Mouse (Mus musculus): Measurements from ENCODE around the gene Tbc1d21.

Gene Tbc1d21

GRCm38 (mm10) chr9:58345963-58346362, 24.3 kb downstream of the Tbc1d21 start:
- no peak for DNase-seq (ENCODE audit: inconsistent age in 2 of 2, low spot score in 1 of 2)

DNA sequence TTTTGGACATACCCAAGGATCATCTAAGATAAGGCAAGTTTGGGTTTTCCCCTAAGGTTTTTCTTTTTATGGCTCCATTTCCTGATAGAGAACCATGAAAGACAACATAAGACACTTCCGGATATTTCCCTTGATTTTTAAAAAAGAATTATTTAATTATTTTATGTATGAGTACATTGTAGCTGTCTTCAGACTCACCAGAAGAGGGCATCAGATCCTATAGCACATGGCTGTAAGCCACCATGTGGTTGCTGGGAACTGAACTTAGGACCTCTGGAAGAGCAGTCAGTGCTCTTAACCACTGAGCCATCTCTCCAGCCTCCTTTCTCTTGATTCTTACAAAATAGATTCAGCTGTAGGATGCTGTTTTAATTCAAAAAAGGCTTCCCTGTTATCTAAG, 28.5 kb downstream of the Tbc1d21 start:
- no peak for DNase-seq (ENCODE audit: inconsistent age in 2 of 2, low spot score in 1 of 2)

- no peak for DNase-seq (ENCODE audit: inconsistent age in 2 of 2, low spot score in 1 of 2)
Observed at GRCm38 (mm10) chr9:58336650-58337281, 33.5 kb downstream of the Tbc1d21 start.

- DNase-seq (ENCODE audit: inconsistent age in 2 of 2, low spot score in 1 of 2), result no peak
Observed at GRCm38 (mm10) chr9:58331276-58331675, 39.0 kb downstream of the Tbc1d21 start.

GRCm38 (mm10) chr9:58330293-58330692, 40.0 kb downstream of the Tbc1d21 start:
- DNase-seq (ENCODE audit: inconsistent age in 2 of 2, low spot score in 1 of 2), result peak in 1 of 2 experiments; percentile 77

- DNase-seq (ENCODE audit: inconsistent age in 2 of 2, low spot score in 1 of 2), result no peak
Observed at GRCm38 (mm10) chr9:58327382-58327781, 42.9 kb downstream of the Tbc1d21 start.

GRCm38 (mm10) chr9:58326477-58327180, 43.6 kb downstream of the Tbc1d21 start:
- DNase-seq (ENCODE audit: inconsistent age in 2 of 2, low spot score in 1 of 2), result no peak

DNA sequence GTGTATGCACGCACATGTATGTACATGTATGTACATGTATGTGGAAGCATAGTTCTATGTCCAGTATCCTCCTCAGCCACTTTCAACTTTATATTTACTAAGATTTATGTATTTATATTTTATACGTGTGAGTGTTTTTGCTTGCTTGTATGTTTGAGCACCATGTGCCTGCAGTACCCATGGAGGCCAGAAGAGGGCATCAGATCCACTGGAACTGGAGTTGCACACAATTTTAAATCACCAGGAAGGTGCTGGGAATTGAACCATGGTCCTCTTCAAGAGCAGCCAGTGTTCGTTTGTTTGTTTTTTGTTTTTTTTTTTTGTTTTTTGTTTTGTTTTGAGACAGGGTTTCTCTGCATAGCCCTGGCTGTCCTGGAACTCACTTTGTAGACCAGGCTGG, 48.6 kb downstream of the Tbc1d21 start:
- no peak for DNase-seq (ENCODE audit: inconsistent age in 2 of 2, low spot score in 1 of 2)

DNA sequence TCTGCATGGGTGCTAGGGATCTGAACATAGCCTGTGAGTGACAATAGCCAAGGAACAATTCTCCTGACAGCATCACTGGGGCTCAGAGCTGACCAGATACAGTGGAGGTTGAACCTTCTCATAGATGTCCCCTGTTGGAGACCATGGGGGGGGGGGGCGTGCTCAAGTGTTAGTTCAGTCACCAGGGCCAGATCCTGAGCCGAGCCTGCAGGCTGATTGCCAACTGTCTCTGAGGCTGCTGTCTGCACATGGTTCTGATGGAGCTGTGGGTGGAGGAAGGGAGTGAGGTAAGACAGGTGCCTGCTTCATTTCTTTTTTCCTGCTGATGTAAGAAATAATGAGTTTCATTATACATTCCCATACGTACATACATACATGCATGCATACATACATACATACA, 51.9 kb downstream of the Tbc1d21 start:
- DNase-seq (ENCODE audit: inconsistent age in 2 of 2, low spot score in 1 of 2), result no peak

DNA sequence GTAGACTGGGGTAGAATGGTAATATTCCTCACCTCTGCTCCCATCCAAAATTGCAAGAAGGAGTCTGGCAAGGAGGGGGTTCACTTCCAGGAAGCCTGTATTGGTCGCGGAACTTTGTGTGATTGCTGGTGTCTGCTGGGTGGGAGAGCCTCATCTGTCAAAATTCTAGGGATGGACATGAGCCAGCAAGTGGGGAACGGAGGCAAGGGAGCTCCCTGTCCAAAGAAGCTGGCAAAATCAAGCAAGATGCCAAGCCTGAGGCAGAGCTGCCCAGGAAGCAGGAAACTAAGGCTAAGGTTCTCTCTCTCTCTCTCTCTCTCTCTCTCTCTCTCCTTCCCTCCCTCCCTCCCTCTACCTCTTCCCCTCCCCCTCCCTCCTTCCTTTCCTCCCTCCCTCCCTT, 52.9 kb downstream of the Tbc1d21 start:
- no peak for DNase-seq (ENCODE audit: inconsistent age in 2 of 2, low spot score in 1 of 2)

DNA sequence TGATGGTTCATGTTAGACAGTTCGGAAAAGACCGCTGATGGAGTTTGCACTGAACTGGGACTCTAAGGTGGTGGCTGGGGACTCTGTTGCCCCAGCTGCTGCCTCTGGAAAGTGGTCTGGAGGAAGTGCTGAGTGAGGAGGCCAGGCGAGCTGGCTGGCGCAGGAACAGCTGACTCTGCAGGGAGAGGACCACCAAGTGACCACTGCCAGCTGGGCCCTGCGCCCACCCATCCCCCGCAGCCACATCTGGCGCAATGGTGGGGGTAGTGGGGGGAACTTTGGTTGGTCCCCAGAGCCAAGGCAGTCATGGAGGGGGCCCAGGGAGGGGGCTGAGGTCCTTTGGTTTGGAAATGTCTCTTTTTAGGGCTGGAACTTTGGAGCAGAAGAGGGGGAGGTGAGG, 53.5 kb downstream of the Tbc1d21 start:
- no peak for DNase-seq (ENCODE audit: inconsistent age in 2 of 2, low spot score in 1 of 2)

DNA sequence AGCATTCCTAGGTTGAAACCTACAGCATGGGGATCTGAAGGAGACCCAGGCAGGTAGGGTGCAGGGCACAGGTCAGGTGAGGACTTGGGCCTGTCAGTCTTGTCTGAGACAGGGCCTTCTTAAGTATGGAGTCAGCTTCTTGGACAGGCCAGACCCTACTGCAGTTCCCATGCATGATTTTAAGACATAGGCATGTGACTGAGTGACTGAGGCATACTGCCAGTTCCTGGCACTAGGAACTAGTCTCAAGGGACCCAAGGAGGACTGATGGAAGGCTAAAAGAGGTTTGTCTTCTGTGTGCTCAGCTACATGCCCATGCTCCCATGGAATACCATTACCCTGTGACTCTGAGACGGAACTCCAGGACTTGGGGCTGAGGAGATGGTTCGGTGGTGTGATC, 54.4 kb downstream of the Tbc1d21 start:
- DNase-seq (ENCODE audit: inconsistent age in 2 of 2, low spot score in 1 of 2), result no peak

DNA sequence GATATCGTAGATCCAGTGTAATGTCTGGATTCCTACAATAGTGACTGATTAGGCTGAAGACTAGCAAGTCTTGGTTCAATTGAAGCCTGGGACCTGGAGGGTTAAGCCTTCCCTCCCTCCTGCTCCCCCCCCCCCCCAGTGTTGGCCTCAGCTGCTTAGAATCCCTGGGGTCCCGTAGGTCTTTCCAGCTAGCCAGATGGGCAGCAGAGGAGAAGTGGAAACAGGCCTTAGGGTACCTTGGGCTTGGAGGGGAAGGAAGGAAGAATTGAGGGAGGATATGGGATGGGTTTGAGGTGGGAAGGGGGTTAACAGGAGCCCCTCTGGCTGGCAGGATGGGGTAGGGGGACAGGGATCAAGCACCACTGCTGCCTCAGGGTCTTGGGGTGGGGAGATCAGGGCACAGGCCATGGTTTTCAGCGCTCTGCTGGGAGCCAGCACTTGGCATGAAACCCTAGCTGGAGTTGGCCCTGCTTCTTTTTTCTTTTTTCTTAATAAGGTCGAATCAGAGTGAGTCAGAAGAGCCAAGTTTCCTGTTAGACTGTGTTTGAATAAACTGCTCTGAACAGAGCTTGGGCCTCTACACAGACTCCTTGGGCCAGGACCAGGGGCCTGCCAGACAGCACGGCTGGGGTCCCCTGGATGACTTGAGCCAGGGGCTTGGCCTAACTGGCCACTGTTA, 55.4 kb downstream of the Tbc1d21 start:
- peak; percentile 42 to 84 for DNase-seq (ENCODE audit: inconsistent age in 2 of 2, low spot score in 1 of 2)

GRCm38 (mm10) chr9:58312944-58313359, 57.3 kb downstream of the Tbc1d21 start, which contains the start of gene Loxl1:
TSS of gene Loxl1 (minus strand) at chr9:58313186.
- DNase-seq (ENCODE audit: inconsistent age in 2 of 2, low spot score in 1 of 2), result peak; percentile 59 to 86

- peak; percentile 56 to 78 for DNase-seq (ENCODE audit: inconsistent age in 2 of 2, low spot score in 1 of 2)
Observed at GRCm38 (mm10) chr9:58312196-58312943, 57.9 kb downstream of the Tbc1d21 start.

GRCm38 (mm10) chr9:58311191-58311910, 58.9 kb downstream of the Tbc1d21 start:
- DNase-seq (ENCODE audit: inconsistent age in 2 of 2, low spot score in 1 of 2), result peak in 1 of 2 experiments; percentile 54

- DNase-seq (ENCODE audit: inconsistent age in 2 of 2, low spot score in 1 of 2), result peak in 1 of 2 experiments; percentile 52
Observed at GRCm38 (mm10) chr9:58310043-58310660, 60.1 kb downstream of the Tbc1d21 start.

Measured in adrenal gland, adult (tissue).